Mouse (Mus musculus): ENCODE results near the gene Rnf222.

- TF ChIP-seq CTCF (IDR thresholded peaks at IDR 0.05; ENCODE audit: control insufficient read depth, insufficient read depth, insufficient replicate concordance, low read depth, low read length) (no peak), POLR2A (IDR thresholded peaks at IDR 0.05; ENCODE audit: control insufficient read depth, low read depth, low read length) (no peak)
Observed at GRCm38 (mm10) chr11:68905665-68906460, 17.5 kb downstream of the Rnf222 start.
